Mouse (Mus musculus): ENCODE results near the gene Abraxas2. TPM values are rescaled to one million over a fixed set of nuclear protein-coding genes. Genes with fewer than 3 reads are reported as not detected.
A peak's percentile ranks its signal among the peaks of the same experiment; 100 is the strongest.

Abraxas2 gene
- polyA plus RNA-seq, 1 experiment = 43.4 TPM

DNA sequence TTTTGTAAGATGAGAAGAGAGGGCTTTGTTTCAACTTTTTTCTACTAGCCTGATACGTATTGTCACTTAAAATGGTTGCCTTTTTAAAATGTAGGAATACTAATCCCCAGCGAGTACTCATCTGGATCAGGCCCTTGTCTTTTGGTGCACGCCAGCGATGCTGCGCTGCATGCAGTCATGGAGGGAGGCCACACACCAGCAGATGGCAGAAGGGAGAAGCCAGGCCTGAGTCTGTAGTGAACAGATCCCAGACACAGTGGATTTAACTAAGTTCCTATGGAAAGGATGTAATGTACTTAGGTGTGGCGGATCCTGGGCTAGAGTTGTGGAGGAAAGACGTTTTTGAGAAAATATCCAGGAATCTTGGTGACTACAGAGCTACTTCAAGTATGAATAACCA, 25.0 kb downstream of the Abraxas2 start:
- H3K4me1 ChIP-seq (ENCODE audit: control insufficient read depth, insufficient read depth, low read length) = no peaks in the 10 kb centered on the region
- no peak overlapping the region for H3K27ac ChIP-seq (ENCODE audit: insufficient read depth, low read length)
- no peak overlapping the region for H3K4me3 ChIP-seq (ENCODE audit: low read depth, low read length)
- H3K27me3 ChIP-seq (ENCODE audit: control insufficient read depth, insufficient read depth, low read length, poor library complexity, severe bottlenecking) = no peaks in the 10 kb centered on the region
- H3K9ac ChIP-seq (ENCODE audit: low read depth, poor library complexity, severe bottlenecking) = no peak overlapping the region
- no peaks in the 10 kb centered on the region; the same call in 1 of the 2 replicates for H3K9me3 ChIP-seq (replicated peaks; ENCODE audit: control insufficient read depth, insufficient read depth, low read length, poor library complexity, severe bottlenecking)
- no peak for TF ChIP-seq EP300 (IDR thresholded peaks at IDR 0.05; ENCODE audit: insufficient read depth, low read depth, low read length)
- TF ChIP-seq CTCF (IDR thresholded peaks at IDR 0.05; ENCODE audit: low read depth, low read length) = peak; percentile 27
- no peak for TF ChIP-seq POLR2A (IDR thresholded peaks at IDR 0.05; ENCODE audit: insufficient read depth, low read length)
- peaks cover 23% of the 10 kb centered on the region for H3K36me3 ChIP-seq (ENCODE audit: control insufficient read depth, insufficient read depth, low read length, poor library complexity, severe bottlenecking)

GRCm38 (mm10) chr7:132887019-132887804, 28.2 kb downstream of the Abraxas2 start:
- no peak for TF ChIP-seq POLR2A (IDR thresholded peaks at IDR 0.05; ENCODE audit: insufficient read depth, low read length)
- no peak for TF ChIP-seq EP300 (IDR thresholded peaks at IDR 0.05; ENCODE audit: insufficient read depth, low read depth, low read length)
- TF ChIP-seq CTCF (IDR thresholded peaks at IDR 0.05; ENCODE audit: low read depth, low read length) = no peak
- no peaks in the 10 kb centered on the region for H3K4me1 ChIP-seq (ENCODE audit: control insufficient read depth, insufficient read depth, low read length)
- H3K27me3 ChIP-seq (ENCODE audit: control insufficient read depth, insufficient read depth, low read length, poor library complexity, severe bottlenecking) = no peaks in the 10 kb centered on the region
- no peaks in the 10 kb centered on the region; the same call in 1 of the 2 replicates for H3K9me3 ChIP-seq (replicated peaks; ENCODE audit: control insufficient read depth, insufficient read depth, low read length, poor library complexity, severe bottlenecking)
- H3K36me3 ChIP-seq (ENCODE audit: control insufficient read depth, insufficient read depth, low read length, poor library complexity, severe bottlenecking) = peaks cover 16% of the 10 kb centered on the region
- H3K4me3 ChIP-seq (ENCODE audit: low read depth, low read length) = no peak overlapping the region
- no peak overlapping the region for H3K9ac ChIP-seq (ENCODE audit: low read depth, poor library complexity, severe bottlenecking)
- H3K27ac ChIP-seq (ENCODE audit: insufficient read depth, low read length) = no peak overlapping the region

DNA sequence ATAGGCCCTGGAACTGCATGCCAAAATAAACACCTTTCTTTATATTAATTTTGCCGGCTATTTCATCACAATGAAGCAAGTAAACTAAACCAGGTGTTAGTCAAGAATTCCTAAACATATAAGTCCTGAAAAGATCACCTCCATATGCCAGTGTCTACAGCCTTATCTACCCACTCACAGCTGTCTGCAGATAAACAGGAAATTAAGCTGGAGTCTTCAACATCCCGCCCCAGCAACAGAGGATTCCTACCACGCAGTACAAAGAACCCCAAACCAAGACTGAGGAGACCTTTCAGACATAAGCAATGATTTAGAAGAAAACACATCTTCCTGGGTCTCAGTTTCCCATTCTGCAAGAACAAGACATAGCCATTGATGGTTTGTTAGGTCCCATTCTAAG, 29.0 kb downstream of the Abraxas2 start:
- Histone ChIP-seq H3K36me3 (ENCODE audit: control insufficient read depth, insufficient read depth, low read length, poor library complexity, severe bottlenecking) (peaks cover 11% of the 10 kb centered on the region), H3K4me1 (ENCODE audit: control insufficient read depth, insufficient read depth, low read length) (no peaks in the 10 kb centered on the region), H3K27me3 (ENCODE audit: control insufficient read depth, insufficient read depth, low read length, poor library complexity, severe bottlenecking) (no peaks in the 10 kb centered on the region), H3K4me3 (ENCODE audit: low read depth, low read length) (no peak overlapping the region), H3K9me3 (replicated peaks; ENCODE audit: control insufficient read depth, insufficient read depth, low read length, poor library complexity, severe bottlenecking) (no peaks in the 10 kb centered on the region; the same call in 1 of the 2 replicates), H3K27ac (ENCODE audit: insufficient read depth, low read length) (no peak overlapping the region), H3K9ac (ENCODE audit: low read depth, poor library complexity, severe bottlenecking) (no peak overlapping the region)
- no peak for TF ChIP-seq CTCF (IDR thresholded peaks at IDR 0.05; ENCODE audit: low read depth, low read length)
- no peak for TF ChIP-seq POLR2A (IDR thresholded peaks at IDR 0.05; ENCODE audit: insufficient read depth, low read length)
- TF ChIP-seq EP300 (IDR thresholded peaks at IDR 0.05; ENCODE audit: insufficient read depth, low read depth, low read length) = no peak

- Histone ChIP-seq H3K27me3 (ENCODE audit: control insufficient read depth, insufficient read depth, low read length, poor library complexity, severe bottlenecking) (no peaks in the 10 kb centered on the region), H3K4me3 (ENCODE audit: low read depth, low read length) (no peak overlapping the region), H3K27ac (ENCODE audit: insufficient read depth, low read length) (no peak overlapping the region), H3K9me3 (replicated peaks; ENCODE audit: control insufficient read depth, insufficient read depth, low read length, poor library complexity, severe bottlenecking) (no peaks in the 10 kb centered on the region; the same call in 1 of the 2 replicates), H3K36me3 (ENCODE audit: control insufficient read depth, insufficient read depth, low read length, poor library complexity, severe bottlenecking) (peaks cover 5% of the 10 kb centered on the region), H3K4me1 (ENCODE audit: control insufficient read depth, insufficient read depth, low read length) (no peaks in the 10 kb centered on the region), H3K9ac (ENCODE audit: low read depth, poor library complexity, severe bottlenecking) (no peak overlapping the region)
- TF ChIP-seq CTCF (IDR thresholded peaks at IDR 0.05; ENCODE audit: low read depth, low read length) = no peak
- TF ChIP-seq EP300 (IDR thresholded peaks at IDR 0.05; ENCODE audit: insufficient read depth, low read depth, low read length) = no peak
- no peak for TF ChIP-seq POLR2A (IDR thresholded peaks at IDR 0.05; ENCODE audit: insufficient read depth, low read length)
These were observed 29.7 kb downstream of the Abraxas2 start for GRCm38 (mm10) chr7:132888518-132889249.

DNA sequence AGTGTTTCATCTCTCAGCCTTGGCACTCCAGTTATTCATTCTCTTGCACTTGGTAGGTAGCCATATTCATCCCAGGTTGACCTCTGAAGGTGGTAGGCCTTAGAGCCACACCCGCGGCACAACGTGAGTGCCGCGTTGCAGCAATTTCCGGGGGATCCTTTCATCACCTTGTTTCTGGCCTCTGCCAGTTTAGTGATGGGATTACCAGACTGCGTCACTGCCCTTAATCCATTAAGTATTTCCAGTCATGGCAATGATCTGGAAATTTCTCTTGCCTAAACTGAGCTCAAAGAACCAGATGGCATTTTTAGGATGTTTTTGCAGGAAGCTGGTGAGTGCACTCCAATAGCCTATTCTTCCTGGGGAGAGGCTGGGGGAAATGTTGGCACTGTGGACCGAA, 30.7 kb downstream of the Abraxas2 start:
- Histone ChIP-seq H3K9ac (ENCODE audit: low read depth, poor library complexity, severe bottlenecking) (no peak overlapping the region), H3K27me3 (ENCODE audit: control insufficient read depth, insufficient read depth, low read length, poor library complexity, severe bottlenecking) (no peaks in the 10 kb centered on the region), H3K27ac (ENCODE audit: insufficient read depth, low read length) (no peak overlapping the region), H3K4me3 (ENCODE audit: low read depth, low read length) (no peak overlapping the region), H3K36me3 (ENCODE audit: control insufficient read depth, insufficient read depth, low read length, poor library complexity, severe bottlenecking) (no peaks in the 10 kb centered on the region), H3K4me1 (ENCODE audit: control insufficient read depth, insufficient read depth, low read length) (no peaks in the 10 kb centered on the region), H3K9me3 (replicated peaks; ENCODE audit: control insufficient read depth, insufficient read depth, low read length, poor library complexity, severe bottlenecking) (no peaks in the 10 kb centered on the region; the same call in 1 of the 2 replicates)
- TF ChIP-seq CTCF (IDR thresholded peaks at IDR 0.05; ENCODE audit: low read depth, low read length) (no peak), EP300 (IDR thresholded peaks at IDR 0.05; ENCODE audit: insufficient read depth, low read depth, low read length) (no peak), POLR2A (IDR thresholded peaks at IDR 0.05; ENCODE audit: insufficient read depth, low read length) (no peak)

DNA sequence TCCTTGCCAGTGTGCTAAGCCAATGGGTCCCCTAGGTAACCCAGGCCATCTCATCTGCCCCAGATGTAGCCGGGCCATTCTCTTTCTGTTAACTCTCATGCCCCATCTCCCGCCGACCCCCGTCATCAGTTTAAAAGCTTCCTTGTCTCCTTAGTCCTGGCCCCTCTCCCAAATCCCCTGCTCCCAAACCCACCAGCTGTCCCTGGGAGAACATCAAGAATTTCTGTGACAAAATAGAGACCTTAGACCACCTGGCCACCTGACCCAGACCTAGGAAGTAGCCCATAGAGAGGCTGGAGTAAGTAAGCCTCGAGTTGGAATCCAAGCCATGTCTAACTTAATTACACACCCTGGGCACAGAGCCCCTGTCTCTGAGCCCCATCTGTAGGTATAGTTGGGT, 31.2 kb downstream of the Abraxas2 start:
- Histone ChIP-seq H3K36me3 (ENCODE audit: control insufficient read depth, insufficient read depth, low read length, poor library complexity, severe bottlenecking) (no peaks in the 10 kb centered on the region), H3K27me3 (ENCODE audit: control insufficient read depth, insufficient read depth, low read length, poor library complexity, severe bottlenecking) (no peaks in the 10 kb centered on the region), H3K9ac (ENCODE audit: low read depth, poor library complexity, severe bottlenecking) (no peak overlapping the region), H3K4me3 (ENCODE audit: low read depth, low read length) (no peak overlapping the region), H3K4me1 (ENCODE audit: control insufficient read depth, insufficient read depth, low read length) (no peaks in the 10 kb centered on the region), H3K9me3 (replicated peaks; ENCODE audit: control insufficient read depth, insufficient read depth, low read length, poor library complexity, severe bottlenecking) (no peaks in the 10 kb centered on the region; the same call in 1 of the 2 replicates), H3K27ac (ENCODE audit: insufficient read depth, low read length) (no peak overlapping the region)
- TF ChIP-seq POLR2A (IDR thresholded peaks at IDR 0.05; ENCODE audit: insufficient read depth, low read length) (no peak), EP300 (IDR thresholded peaks at IDR 0.05; ENCODE audit: insufficient read depth, low read depth, low read length) (no peak), CTCF (IDR thresholded peaks at IDR 0.05; ENCODE audit: low read depth, low read length) (no peak)

Measured in ES-Bruce4 (cell line).